Comparison of ENCODE assay signal across 11 mouse cellular contexts in genomic region chr11:48599573-48600127, GRCm38 (mm10).
DNase-seq lines count a peak whose midpoint lies in the region; ATAC-seq and TF ChIP-seq lines count a peak whose summit lies in the region.
"Had no signal": no experiment of that assay in that cellular context is flagged by ENCODE, and none has a peak within 500 bp of the region (broad histone marks: within the 10 kb centered on the region; RNA-seq: fewer than 3 reads in every experiment).

No protein-coding gene starts in this region.

- no peak overlapping the region for H3K4me2 ChIP-seq in kidney, embryonic 14.5 days (replicated peaks; ENCODE audit: low read depth, low read length)
- no peak overlapping the region for H3K4me2 ChIP-seq in stomach, embryonic 15.5 days
- H3K4me2 ChIP-seq in stomach, postnatal 0 days (replicated peaks; ENCODE audit: low read depth): no peak overlapping the region
- H3K4me2 ChIP-seq: neural tube, embryonic 12.5 days had no signal

- no peaks in the 10 kb centered on the region for H3K36me3 ChIP-seq in kidney, embryonic 14.5 days (ENCODE audit: control insufficient read depth, insufficient read depth, low read length)
- no peaks in the 10 kb centered on the region for H3K36me3 ChIP-seq in stomach, embryonic 15.5 days
- H3K36me3 ChIP-seq in stomach, postnatal 0 days (ENCODE audit: control insufficient read depth, insufficient read depth, low read length): no peaks in the 10 kb centered on the region
- H3K36me3 ChIP-seq: neural tube, embryonic 12.5 days had no signal

- DNase-seq in cerebellum, postnatal 10 days: peak; percentile 44 to 51
- no peak for DNase-seq in cerebellum, adult 11-12 months
- DNase-seq in kidney, adult 18-20 months: no peak
- no peak for DNase-seq in stomach, postnatal 0 days (ENCODE audit: low spot score)
- peak; percentile 14 for DNase-seq in skeletal muscle tissue, adult 2 months (ENCODE audit: low read depth, low spot score)

- TF ChIP-seq CTCF in stomach, postnatal 0 days (IDR thresholded peaks at IDR 0.05; ENCODE audit: low read depth): no peak

- H3K27ac ChIP-seq in kidney, embryonic 14.5 days (ENCODE audit: low read depth, low read length): peak overlapping the region; percentile 52; the same call in 1 of the 2 replicates
- peak overlapping the region; percentile 31; the same call in 1 of the 2 replicates for H3K27ac ChIP-seq in stomach, embryonic 15.5 days
- no peak overlapping the region for H3K27ac ChIP-seq in stomach, postnatal 0 days (replicated peaks)
- H3K27ac ChIP-seq: macrophage; neural tube, embryonic 12.5 days had no signal

- no peak overlapping the region for H3K9ac ChIP-seq in kidney, embryonic 14.5 days (ENCODE audit: low read depth, low read length)
- no peak overlapping the region for H3K9ac ChIP-seq in stomach, embryonic 15.5 days
- H3K9ac ChIP-seq in stomach, postnatal 0 days (ENCODE audit: low read length): no peak overlapping the region
- H3K9ac ChIP-seq: neural tube, embryonic 12.5 days had no signal

- peak; percentile 61; the same call in 1 of the 2 replicates for ATAC-seq in kidney, embryonic 14.5 days (ENCODE audit: low FRiP score, low TSS enrichment)
- peak; percentile 53; the same call in 1 of the 2 replicates for ATAC-seq in stomach, embryonic 15.5 days (ENCODE audit: insufficient read depth, low FRiP score, low read depth)
- ATAC-seq in stomach, postnatal 0 days (ENCODE audit: low FRiP score, low TSS enrichment): no peak
- ATAC-seq in megakaryocyte progenitor cell, adult 5-6 weeks (replicated peaks; ENCODE audit: poor library complexity): no peak

- H3K4me1 ChIP-seq in kidney, embryonic 14.5 days (ENCODE audit: control insufficient read depth, insufficient read depth, low read length): no peaks in the 10 kb centered on the region
- 0 out of 2 replicates have a peak, but pooled peaks cover 4% of the 10 kb centered on the region for H3K4me1 ChIP-seq in stomach, embryonic 15.5 days
- no peaks in the 10 kb centered on the region for H3K4me1 ChIP-seq in stomach, postnatal 0 days (replicated peaks; ENCODE audit: control insufficient read depth, insufficient read depth)
- H3K4me1 ChIP-seq: neural tube, embryonic 12.5 days had no signal

- H3K4me3 ChIP-seq in kidney, embryonic 14.5 days (ENCODE audit: low read length): no peak overlapping the region
- H3K4me3 ChIP-seq in stomach, embryonic 15.5 days (replicated peaks): no peak overlapping the region
- no peak overlapping the region for H3K4me3 ChIP-seq in stomach, postnatal 0 days (ENCODE audit: low read depth, low read length)
- H3K4me3 ChIP-seq: erythroblast, embryonic 14.5 days; neural tube, embryonic 12.5 days had no signal

- no peak for TF ChIP-seq EP300 in stomach, postnatal 0 days (optimal IDR thresholded peaks at IDR 0.05)

- WGBS in kidney, embryonic 14.5 days: 44% methylated on average over 5 of the region's 5 CpGs
- WGBS in stomach, embryonic 15.5 days: 33% methylated on average over 5 of the region's 5 CpGs
- 34% methylated on average over 5 of the region's 5 CpGs for WGBS in stomach, postnatal 0 days

- no peaks in the 10 kb centered on the region for H3K27me3 ChIP-seq in kidney, embryonic 14.5 days (ENCODE audit: control insufficient read depth, insufficient read depth, low read length)
- no peaks in the 10 kb centered on the region for H3K27me3 ChIP-seq in stomach, embryonic 15.5 days (replicated peaks)
- H3K27me3 ChIP-seq in stomach, postnatal 0 days (ENCODE audit: control insufficient read depth, insufficient read depth, low read length): no peaks in the 10 kb centered on the region
- H3K27me3 ChIP-seq: neural tube, embryonic 12.5 days had no signal

- H3K9me3 ChIP-seq in kidney, embryonic 14.5 days (ENCODE audit: control insufficient read depth, low read length): no peaks in the 10 kb centered on the region
- H3K9me3 ChIP-seq in stomach, embryonic 15.5 days: no peaks in the 10 kb centered on the region
- no peaks in the 10 kb centered on the region for H3K9me3 ChIP-seq in stomach, postnatal 0 days (ENCODE audit: control insufficient read depth, low read length)
- H3K9me3 ChIP-seq: neural tube, embryonic 12.5 days had no signal

Comparison
In these comparisons a context has a peak if more than half of its experiments do, and no peak if none do; other contexts are left out.
1. DNase-seq: peak in cerebellum, postnatal 10 days (2 of 2) and skeletal muscle tissue, adult 2 months (single experiment); none in cerebellum, adult 11-12 months (single experiment), kidney, adult 18-20 months (single experiment) and stomach, postnatal 0 days (single experiment).
2. ATAC-seq: peak in kidney, embryonic 14.5 days (single experiment) and stomach, embryonic 15.5 days (single experiment); none in stomach, postnatal 0 days (single experiment) and megakaryocyte progenitor cell, adult 5-6 weeks (single experiment).